Mouse (Mus musculus): Measurements from ENCODE around the gene Trim3. TPM values are rescaled to one million over a fixed set of nuclear protein-coding genes. Genes with fewer than 3 reads are reported as not detected.

Trim3 gene
- polyA plus RNA-seq, 1 experiment, result 42.8 TPM

DNA sequence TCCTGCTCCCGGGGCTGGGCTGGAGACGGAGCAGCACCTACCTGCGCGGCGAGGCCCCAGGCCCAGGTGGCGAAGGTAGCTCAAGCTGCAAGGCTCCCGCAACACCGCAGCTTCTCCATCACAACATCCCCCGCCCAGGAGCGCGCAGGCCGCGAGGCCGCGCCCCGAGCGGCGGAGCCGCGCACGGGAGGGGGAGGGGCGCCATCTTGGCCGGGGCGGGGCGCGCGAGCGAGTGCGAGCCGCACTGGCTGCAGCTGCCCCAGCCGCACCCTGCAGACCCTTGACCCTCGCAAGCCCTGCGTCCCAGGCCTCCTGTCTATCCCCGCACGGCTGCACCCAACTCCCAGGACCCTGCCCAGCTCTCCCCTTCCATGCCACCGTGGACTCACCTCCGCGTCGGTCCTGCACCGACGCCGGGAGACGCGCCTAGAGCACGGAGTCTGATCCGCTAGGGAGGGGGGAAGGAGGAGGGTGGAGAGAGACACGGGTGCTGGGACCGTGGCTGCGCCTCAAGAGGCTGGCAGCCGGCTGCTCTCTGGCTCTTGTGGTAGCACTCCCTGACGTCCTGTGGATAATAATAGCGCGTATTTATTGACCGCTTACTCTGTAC is 52.2 kb downstream of the Trim3 start, which contains the start of gene Apbb1:
TSS of gene Apbb1 (minus strand) at position 560 of the 610 bp plus-strand sequence.
- peak within 1 kb of the TSS; percentile 34 for H3ac ChIP-seq (ENCODE audit: control insufficient read depth, insufficient read length)
- no peaks in the 10 kb centered on the region for H3K36me3 ChIP-seq (ENCODE audit: control insufficient read depth, insufficient read depth)
- no peaks in the 10 kb centered on the region for H3K27me3 ChIP-seq (ENCODE audit: control insufficient read depth, insufficient read depth, insufficient read length)
- H3K4me2 ChIP-seq (ENCODE audit: low read depth), result peak within 1 kb of the TSS; percentile 68
- no peaks in the 10 kb centered on the region for H3K79me2 ChIP-seq (ENCODE audit: control insufficient read depth, insufficient read depth)
- peak within 1 kb of the TSS; percentile 56 for H3K4me3 ChIP-seq
- TF ChIP-seq USF1 (IDR thresholded peaks at IDR 0.05; ENCODE audit: low read depth) (no peak), CEBPB (IDR thresholded peaks at IDR 0.05; ENCODE audit: insufficient read depth, poor library complexity, severe bottlenecking) (no peak), MAX (IDR thresholded peaks at IDR 0.05; ENCODE audit: low read depth) (no peak), SRF (IDR thresholded peaks at IDR 0.05; ENCODE audit: control insufficient read depth, insufficient read length, low read depth) (no peak), E2F4 (IDR thresholded peaks at IDR 0.05; ENCODE audit: insufficient read depth) (no peak), TCF12 (IDR thresholded peaks at IDR 0.05; ENCODE audit: insufficient read depth, poor library complexity, severe bottlenecking) (no peak), TCF3 (IDR thresholded peaks at IDR 0.05; ENCODE audit: insufficient read length, low read depth) (peak; percentile 25), MYOG (IDR thresholded peaks at IDR 0.05; ENCODE audit: control insufficient read depth in 1 of 3, insufficient read depth in 1 of 3, insufficient read length in 2 of 3, low read depth in 2 of 3) (peak; percentile 18 to 82 (median 73)), POLR2A (IDR thresholded peaks at IDR 0.05; ENCODE audit: insufficient read length, low read depth) (peak; percentile 79), MYOD1 (IDR thresholded peaks at IDR 0.05; ENCODE audit: control insufficient read depth in 1 of 3, insufficient read length in 2 of 3, low read depth in 2 of 3) (peak in 2 of 3 experiments; percentile 68 to 85), REST (IDR thresholded peaks at IDR 0.05; ENCODE audit: insufficient read depth, insufficient read length) (no peak), POLR2AphosphoS2 (IDR thresholded peaks at IDR 0.05; ENCODE audit: insufficient read length, low read depth) (peak; percentile 67)

DNA sequence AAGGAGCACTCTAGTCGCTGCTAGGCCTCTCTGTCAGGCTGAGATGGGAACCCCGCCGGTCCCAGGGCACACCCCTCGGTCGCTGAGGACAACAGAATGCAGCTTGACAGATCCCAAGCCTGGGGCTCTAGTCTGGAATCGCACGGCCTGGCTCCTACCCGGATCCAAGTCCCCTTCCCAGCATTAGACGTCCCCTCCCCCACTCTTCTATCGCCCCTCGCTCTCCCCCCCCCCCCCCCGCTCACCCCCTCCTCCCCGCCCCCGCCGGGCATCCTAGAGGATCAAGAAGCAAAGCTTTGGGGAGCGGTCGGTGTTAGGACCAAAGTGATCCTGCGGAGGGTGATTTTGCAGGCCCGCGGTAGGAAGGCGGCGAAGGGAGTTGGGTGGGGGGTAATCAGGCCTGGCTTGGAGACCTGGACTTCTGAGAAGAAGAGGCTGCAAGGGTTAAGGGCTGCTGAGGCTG is 52.7 kb downstream of the Trim3 start:
- Histone ChIP-seq H3K79me2 (ENCODE audit: control insufficient read depth, insufficient read depth) (no peaks in the 10 kb centered on the region), H3ac (ENCODE audit: control insufficient read depth, insufficient read length) (peak overlapping the region; percentile 34), H3K36me3 (ENCODE audit: control insufficient read depth, insufficient read depth) (no peaks in the 10 kb centered on the region), H3K4me3 (peak overlapping the region; percentile 56), H3K27me3 (ENCODE audit: control insufficient read depth, insufficient read depth, insufficient read length) (no peaks in the 10 kb centered on the region), H3K4me2 (ENCODE audit: low read depth) (peak overlapping the region; percentile 68)
- TF ChIP-seq MAX (IDR thresholded peaks at IDR 0.05; ENCODE audit: low read depth) (no peak), POLR2A (IDR thresholded peaks at IDR 0.05; ENCODE audit: insufficient read length, low read depth) (no peak), MYOG (IDR thresholded peaks at IDR 0.05; ENCODE audit: control insufficient read depth in 1 of 3, insufficient read depth in 1 of 3, insufficient read length in 2 of 3, low read depth in 2 of 3) (no peak), TCF3 (IDR thresholded peaks at IDR 0.05; ENCODE audit: insufficient read length, low read depth) (no peak), MYOD1 (IDR thresholded peaks at IDR 0.05; ENCODE audit: control insufficient read depth in 1 of 3, insufficient read length in 2 of 3, low read depth in 2 of 3) (no peak), POLR2AphosphoS2 (IDR thresholded peaks at IDR 0.05; ENCODE audit: insufficient read length, low read depth) (no peak), USF1 (IDR thresholded peaks at IDR 0.05; ENCODE audit: low read depth) (no peak), TCF12 (IDR thresholded peaks at IDR 0.05; ENCODE audit: insufficient read depth, poor library complexity, severe bottlenecking) (no peak), CEBPB (IDR thresholded peaks at IDR 0.05; ENCODE audit: insufficient read depth, poor library complexity, severe bottlenecking) (no peak), REST (IDR thresholded peaks at IDR 0.05; ENCODE audit: insufficient read depth, insufficient read length) (no peak), SRF (IDR thresholded peaks at IDR 0.05; ENCODE audit: control insufficient read depth, insufficient read length, low read depth) (no peak), E2F4 (IDR thresholded peaks at IDR 0.05; ENCODE audit: insufficient read depth) (no peak)

DNA sequence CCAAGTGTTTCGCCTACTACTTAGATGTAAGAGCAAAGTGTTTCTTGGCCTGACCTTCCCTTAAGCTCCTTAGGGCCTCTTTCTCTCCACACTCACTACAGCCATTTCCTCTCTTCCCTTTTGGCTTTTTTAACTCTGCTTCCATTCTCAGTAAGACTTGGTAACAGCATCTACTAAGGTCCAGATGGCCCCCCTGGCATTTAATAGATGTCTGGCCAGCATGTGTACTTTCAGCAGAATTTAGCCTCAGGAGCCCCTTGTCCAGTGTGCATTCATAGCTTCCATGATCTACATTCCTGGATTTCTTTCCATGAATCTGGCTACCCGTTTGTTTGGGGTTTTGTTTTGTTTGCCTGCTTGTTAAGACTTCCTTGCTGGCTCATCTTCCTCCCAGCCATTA is 54.9 kb downstream of the Trim3 start:
- Histone ChIP-seq H3K4me2 (ENCODE audit: low read depth) (no peak overlapping the region), H3K79me2 (ENCODE audit: control insufficient read depth, insufficient read depth) (no peaks in the 10 kb centered on the region), H3ac (ENCODE audit: control insufficient read depth, insufficient read length) (no peak overlapping the region), H3K27me3 (ENCODE audit: control insufficient read depth, insufficient read depth, insufficient read length) (no peaks in the 10 kb centered on the region), H3K4me3 (no peak overlapping the region), H3K36me3 (ENCODE audit: control insufficient read depth, insufficient read depth) (peaks cover under 1% of the 10 kb centered on the region)
- no peak for TF ChIP-seq E2F4 (IDR thresholded peaks at IDR 0.05; ENCODE audit: insufficient read depth)
- TF ChIP-seq MYOG (IDR thresholded peaks at IDR 0.05; ENCODE audit: control insufficient read depth in 1 of 3, insufficient read depth in 1 of 3, insufficient read length in 2 of 3, low read depth in 2 of 3), result no peak
- TF ChIP-seq MYOD1 (IDR thresholded peaks at IDR 0.05; ENCODE audit: control insufficient read depth in 1 of 3, insufficient read length in 2 of 3, low read depth in 2 of 3), result no peak
- no peak for TF ChIP-seq POLR2AphosphoS2 (IDR thresholded peaks at IDR 0.05; ENCODE audit: insufficient read length, low read depth)
- TF ChIP-seq USF1 (IDR thresholded peaks at IDR 0.05; ENCODE audit: low read depth), result no peak
- TF ChIP-seq POLR2A (IDR thresholded peaks at IDR 0.05; ENCODE audit: insufficient read length, low read depth), result no peak
- no peak for TF ChIP-seq CEBPB (IDR thresholded peaks at IDR 0.05; ENCODE audit: insufficient read depth, poor library complexity, severe bottlenecking)
- no peak for TF ChIP-seq REST (IDR thresholded peaks at IDR 0.05; ENCODE audit: insufficient read depth, insufficient read length)
- no peak for TF ChIP-seq TCF12 (IDR thresholded peaks at IDR 0.05; ENCODE audit: insufficient read depth, poor library complexity, severe bottlenecking)
- TF ChIP-seq SRF (IDR thresholded peaks at IDR 0.05; ENCODE audit: control insufficient read depth, insufficient read length, low read depth), result no peak
- TF ChIP-seq MAX (IDR thresholded peaks at IDR 0.05; ENCODE audit: low read depth), result no peak
- no peak for TF ChIP-seq TCF3 (IDR thresholded peaks at IDR 0.05; ENCODE audit: insufficient read length, low read depth)

DNA sequence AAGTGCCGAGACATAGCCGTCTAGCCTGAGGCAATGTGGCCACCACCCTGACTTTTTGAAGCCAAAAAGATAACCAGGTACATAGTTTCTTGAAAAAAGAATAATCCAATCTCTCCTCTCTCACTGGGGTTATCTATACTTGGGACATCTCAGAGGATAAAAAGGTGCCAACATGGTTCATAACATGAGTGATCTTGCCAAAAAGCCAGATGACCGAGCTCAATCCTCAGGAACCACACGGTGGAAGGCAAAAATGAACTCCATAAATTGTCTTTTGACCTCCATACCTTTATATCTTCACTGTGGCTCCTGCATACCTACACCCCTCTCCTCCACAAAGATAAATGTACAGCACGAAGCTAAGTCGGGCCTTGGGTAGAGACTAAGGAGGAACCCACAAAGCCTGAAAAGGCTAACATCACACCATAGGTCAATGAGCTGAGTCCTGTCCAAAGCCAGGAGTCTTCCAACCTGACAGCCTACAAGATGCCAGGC is 55.9 kb downstream of the Trim3 start:
- H3K4me3 ChIP-seq, result no peak overlapping the region
- H3K27me3 ChIP-seq (ENCODE audit: control insufficient read depth, insufficient read depth, insufficient read length), result no peaks in the 10 kb centered on the region
- no peak overlapping the region for H3ac ChIP-seq (ENCODE audit: control insufficient read depth, insufficient read length)
- TF ChIP-seq CEBPB (IDR thresholded peaks at IDR 0.05; ENCODE audit: insufficient read depth, poor library complexity, severe bottlenecking), result no peak
- no peak for TF ChIP-seq TCF3 (IDR thresholded peaks at IDR 0.05; ENCODE audit: insufficient read length, low read depth)
- TF ChIP-seq TCF12 (IDR thresholded peaks at IDR 0.05; ENCODE audit: insufficient read depth, poor library complexity, severe bottlenecking), result no peak
- no peak for TF ChIP-seq POLR2A (IDR thresholded peaks at IDR 0.05; ENCODE audit: insufficient read length, low read depth)
- TF ChIP-seq MYOD1 (IDR thresholded peaks at IDR 0.05; ENCODE audit: control insufficient read depth in 1 of 3, insufficient read length in 2 of 3, low read depth in 2 of 3), result no peak
- no peak for TF ChIP-seq MAX (IDR thresholded peaks at IDR 0.05; ENCODE audit: low read depth)
- no peak for TF ChIP-seq SRF (IDR thresholded peaks at IDR 0.05; ENCODE audit: control insufficient read depth, insufficient read length, low read depth)
- TF ChIP-seq USF1 (IDR thresholded peaks at IDR 0.05; ENCODE audit: low read depth), result no peak
- no peak for TF ChIP-seq REST (IDR thresholded peaks at IDR 0.05; ENCODE audit: insufficient read depth, insufficient read length)
- TF ChIP-seq MYOG (IDR thresholded peaks at IDR 0.05; ENCODE audit: control insufficient read depth in 1 of 3, insufficient read depth in 1 of 3, insufficient read length in 2 of 3, low read depth in 2 of 3), result no peak
- TF ChIP-seq E2F4 (IDR thresholded peaks at IDR 0.05; ENCODE audit: insufficient read depth), result no peak
- TF ChIP-seq POLR2AphosphoS2 (IDR thresholded peaks at IDR 0.05; ENCODE audit: insufficient read length, low read depth), result no peak
- H3K4me2 ChIP-seq (ENCODE audit: low read depth), result no peak overlapping the region
- no peaks in the 10 kb centered on the region for H3K79me2 ChIP-seq (ENCODE audit: control insufficient read depth, insufficient read depth)
- H3K36me3 ChIP-seq (ENCODE audit: control insufficient read depth, insufficient read depth), result peaks cover 4% of the 10 kb centered on the region
